Mouse (Mus musculus) layer of hippocampus, postnatal 36 days (tissue): ENCODE results near the gene Plekhh2. TPM values are rescaled to one million over a fixed set of nuclear protein-coding genes. Genes with fewer than 3 reads are reported as not detected.

Experiments used
- DNase-seq, 2 experiments: peaks; one replicate each; pipeline ENCODE4 v3.0.0; 2022
- total RNA-seq, 2 experiments: library from RNA; stranded (reverse); gene quantifications; 2 replicates each; pipeline ENCODE4 v1.2.3; 2021

The Plekhh2 gene
- total RNA-seq: 1 to 10 TPM; 4.0 to 5.0 TPM

- peak; percentile 76 to 80 for DNase-seq
Measured at GRCm38 (mm10) chr17:84511682-84512515, at the start of gene Plekhh2. Plekhh2 (plus strand) TSS chr17:84511895.

GRCm38 (mm10) chr17:84465753-84466608 is 45.7 kb upstream of the Plekhh2 start, which contains the start of gene Thada:
Thada (minus strand) TSS chr17:84466205.
- peak; percentile 96 to 98 for DNase-seq

- DNase-seq: peak in 1 of 2 experiments; percentile 8
Measured at GRCm38 (mm10) chr17:84474312-84474711, 37.4 kb upstream of the Plekhh2 start.

- no peak for DNase-seq
Measured at GRCm38 (mm10) chr17:84477176-84477575, 34.5 kb upstream of the Plekhh2 start.

GRCm38 (mm10) chr17:84478276-84478675 is 33.4 kb upstream of the Plekhh2 start:
- DNase-seq: no peak

- DNase-seq: no peak
Measured at GRCm38 (mm10) chr17:84480464-84481355, 31.0 kb upstream of the Plekhh2 start.

- no peak for DNase-seq
Measured at GRCm38 (mm10) chr17:84482831-84483230, 28.9 kb upstream of the Plekhh2 start.

- no peak for DNase-seq
Measured at GRCm38 (mm10) chr17:84483673-84484320, 27.9 kb upstream of the Plekhh2 start.

- DNase-seq: no peak
Measured at GRCm38 (mm10) chr17:84487415-84487814, 24.3 kb upstream of the Plekhh2 start.

GRCm38 (mm10) chr17:84492255-84492880 is 19.3 kb upstream of the Plekhh2 start:
- no peak for DNase-seq

GRCm38 (mm10) chr17:84497026-84497425 is 14.7 kb upstream of the Plekhh2 start:
- no peak for DNase-seq

GRCm38 (mm10) chr17:84497559-84497958 is 14.1 kb upstream of the Plekhh2 start:
- DNase-seq: no peak

GRCm38 (mm10) chr17:84497972-84498604 is 13.6 kb upstream of the Plekhh2 start:
- DNase-seq: no peak

- DNase-seq: no peak
Measured at GRCm38 (mm10) chr17:84498639-84499038, 13.1 kb upstream of the Plekhh2 start.

- no peak for DNase-seq
Measured at GRCm38 (mm10) chr17:84502341-84502740, 9.4 kb upstream of the Plekhh2 start.

GRCm38 (mm10) chr17:84505922-84506321 is 5.8 kb upstream of the Plekhh2 start:
- DNase-seq: no peak

GRCm38 (mm10) chr17:84508736-84509135 is 3.0 kb upstream of the Plekhh2 start:
- no peak for DNase-seq

GRCm38 (mm10) chr17:84509176-84509575 is 2.5 kb upstream of the Plekhh2 start:
- DNase-seq: no peak

- DNase-seq: peak; percentile 42 to 60
Measured at GRCm38 (mm10) chr17:84510355-84510754, 1.3 kb upstream of the Plekhh2 start.

GRCm38 (mm10) chr17:84510961-84511639 is 595 bp upstream of the Plekhh2 start:
- DNase-seq: no peak
